Mouse (Mus musculus) natural killer cell, adult 2 months (primary cell): Measurements from ENCODE around the gene Pik3ca.

Experiments
- DNase-seq, 2 experiments: peaks; one replicate each; pipeline ENCODE4 v3.0.0; 2022; ENCODE audit warnings: low spot score in 2 of 2

Pik3ca gene

DNA sequence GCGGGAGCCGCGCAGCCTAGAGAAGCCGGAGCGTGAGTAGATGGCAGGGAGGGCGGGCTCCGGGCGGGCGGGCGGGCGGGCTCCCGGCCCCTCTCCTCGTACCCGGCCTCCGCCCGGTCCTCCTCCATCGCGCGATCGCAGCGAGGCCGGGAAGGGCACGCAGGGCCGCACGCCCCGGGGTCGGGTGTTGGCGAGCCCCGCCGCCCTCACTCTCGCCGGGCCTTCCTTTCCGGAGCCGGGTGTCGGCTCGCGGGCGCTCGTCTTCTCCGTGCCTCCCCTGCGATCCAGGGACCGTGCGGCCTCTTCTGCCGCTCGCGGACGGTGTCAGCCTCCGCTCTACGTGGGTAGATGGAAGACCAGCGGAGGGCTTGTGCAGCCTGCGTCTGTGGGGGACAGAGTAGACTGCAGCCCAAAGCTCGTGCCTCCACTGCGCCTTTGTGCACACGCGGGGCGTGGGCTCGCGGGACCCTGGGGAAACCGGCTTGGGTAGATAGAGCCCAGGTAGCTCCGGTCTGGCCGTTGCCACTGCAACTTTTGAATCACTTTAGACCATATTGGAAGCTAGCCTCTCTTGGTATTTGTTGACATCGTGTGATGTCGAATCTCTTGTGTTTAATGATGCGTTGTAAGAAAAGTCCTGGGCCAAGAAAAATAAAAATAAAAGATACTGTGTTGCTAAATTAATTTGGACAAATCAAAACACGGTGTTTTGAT, at the start of gene Pik3ca:
Gene Pik3ca, plus strand, starts transcription at position 211 of the 714 bp plus-strand sequence.
- peak; percentile 39 to 57 for DNase-seq

- DNase-seq = no peak
These were observed 49.6 kb upstream of the Pik3ca start for GRCm38 (mm10) chr3:32347881-32348280.

DNA sequence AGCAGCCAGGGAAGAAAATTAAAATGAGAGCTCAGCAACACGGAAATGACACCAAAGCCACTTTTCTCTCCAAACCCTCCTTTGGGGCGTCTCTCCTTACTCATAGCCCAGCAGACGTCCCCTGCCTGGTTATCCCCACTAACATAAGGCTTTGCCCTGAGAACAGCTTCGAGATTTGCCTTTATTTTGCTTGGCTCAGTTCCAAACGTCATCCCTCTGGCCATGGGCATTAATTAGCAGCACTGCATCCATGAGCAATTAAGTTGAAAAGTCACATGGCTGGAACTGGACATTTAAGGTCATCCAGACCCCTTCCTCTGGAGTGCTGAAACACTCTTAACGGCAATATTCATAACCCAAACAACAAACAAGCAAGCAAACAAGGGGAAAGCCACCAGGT, 36.2 kb upstream of the Pik3ca start:
- no peak for DNase-seq

GRCm38 (mm10) chr3:32364195-32364594, 33.3 kb upstream of the Pik3ca start:
- no peak for DNase-seq

- peak in 1 of 2 experiments; percentile 1 for DNase-seq
These were observed 32.5 kb upstream of the Pik3ca start for GRCm38 (mm10) chr3:32364841-32365545.

GRCm38 (mm10) chr3:32365546-32366245, 31.8 kb upstream of the Pik3ca start, which contains the start of gene Zmat3:
Gene Zmat3, minus strand, starts transcription at chr3:32366014.
- peak; percentile 54 to 64 for DNase-seq

GRCm38 (mm10) chr3:32366246-32366734, 31.2 kb upstream of the Pik3ca start:
- no peak for DNase-seq

- DNase-seq = no peak
These were observed 30.0 kb upstream of the Pik3ca start for GRCm38 (mm10) chr3:32367516-32367915.

GRCm38 (mm10) chr3:32371957-32372356, 25.5 kb upstream of the Pik3ca start:
- no peak for DNase-seq

DNA sequence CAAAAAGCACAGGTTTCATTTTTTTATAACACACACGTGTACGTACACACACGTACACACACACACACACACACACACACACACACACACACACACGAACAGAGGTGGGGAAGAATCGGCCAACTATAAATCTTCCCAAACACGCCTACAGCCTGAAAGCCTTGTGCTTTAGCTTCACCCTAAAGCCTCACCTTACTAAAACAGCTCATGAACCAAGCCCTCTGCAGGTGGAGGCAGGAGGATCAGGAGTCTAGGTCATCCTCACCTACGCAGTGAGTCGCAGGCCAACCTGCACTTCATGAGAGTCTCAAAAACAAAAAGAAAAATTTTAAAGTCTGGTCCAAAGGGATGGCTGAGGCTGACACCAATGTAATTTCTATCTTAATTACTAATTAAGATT, 25.0 kb upstream of the Pik3ca start:
- DNase-seq = no peak

GRCm38 (mm10) chr3:32373236-32373635, 24.2 kb upstream of the Pik3ca start:
- DNase-seq = no peak

DNA sequence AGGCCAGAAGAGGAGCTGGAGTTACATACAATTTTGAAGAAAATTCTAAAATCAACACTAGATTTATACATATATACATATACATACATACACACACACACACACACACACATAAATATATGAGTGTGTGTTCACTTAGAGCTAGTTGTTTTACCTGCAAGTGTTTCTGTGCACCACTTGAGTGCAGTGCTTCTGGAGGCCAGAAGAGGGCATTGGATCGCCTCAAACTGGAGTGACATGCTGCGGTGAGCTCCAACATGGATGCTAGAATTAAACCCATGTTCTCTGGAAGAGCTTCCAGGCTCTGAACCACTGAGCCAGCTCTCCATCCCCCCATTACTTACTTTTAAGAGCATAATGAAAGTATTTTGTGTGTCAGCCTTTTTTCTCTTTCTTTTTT, 17.6 kb upstream of the Pik3ca start:
- DNase-seq = no peak

GRCm38 (mm10) chr3:32381556-32381955, 15.9 kb upstream of the Pik3ca start:
- DNase-seq = no peak

GRCm38 (mm10) chr3:32392841-32393240, 4.6 kb upstream of the Pik3ca start:
- DNase-seq = no peak

DNA sequence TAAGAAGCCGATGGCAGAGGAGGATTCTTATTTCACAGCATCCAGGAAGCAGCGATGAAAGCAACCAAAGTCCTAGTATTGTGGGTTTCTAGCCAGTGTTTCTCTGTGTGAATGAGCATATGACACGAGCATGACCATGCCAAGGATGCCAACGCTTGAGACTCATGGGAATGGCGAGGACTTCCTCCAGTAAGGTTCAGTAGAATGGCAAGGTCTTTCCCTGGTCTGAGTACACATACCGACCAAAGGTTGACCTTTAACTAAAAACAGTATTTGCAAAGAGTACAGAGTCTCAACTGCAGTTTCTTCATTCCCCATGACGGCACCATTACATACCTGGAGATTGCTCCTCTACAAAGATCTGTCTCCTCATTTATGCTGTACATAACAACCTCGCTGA, 3.5 kb upstream of the Pik3ca start:
- DNase-seq = no peak

DNA sequence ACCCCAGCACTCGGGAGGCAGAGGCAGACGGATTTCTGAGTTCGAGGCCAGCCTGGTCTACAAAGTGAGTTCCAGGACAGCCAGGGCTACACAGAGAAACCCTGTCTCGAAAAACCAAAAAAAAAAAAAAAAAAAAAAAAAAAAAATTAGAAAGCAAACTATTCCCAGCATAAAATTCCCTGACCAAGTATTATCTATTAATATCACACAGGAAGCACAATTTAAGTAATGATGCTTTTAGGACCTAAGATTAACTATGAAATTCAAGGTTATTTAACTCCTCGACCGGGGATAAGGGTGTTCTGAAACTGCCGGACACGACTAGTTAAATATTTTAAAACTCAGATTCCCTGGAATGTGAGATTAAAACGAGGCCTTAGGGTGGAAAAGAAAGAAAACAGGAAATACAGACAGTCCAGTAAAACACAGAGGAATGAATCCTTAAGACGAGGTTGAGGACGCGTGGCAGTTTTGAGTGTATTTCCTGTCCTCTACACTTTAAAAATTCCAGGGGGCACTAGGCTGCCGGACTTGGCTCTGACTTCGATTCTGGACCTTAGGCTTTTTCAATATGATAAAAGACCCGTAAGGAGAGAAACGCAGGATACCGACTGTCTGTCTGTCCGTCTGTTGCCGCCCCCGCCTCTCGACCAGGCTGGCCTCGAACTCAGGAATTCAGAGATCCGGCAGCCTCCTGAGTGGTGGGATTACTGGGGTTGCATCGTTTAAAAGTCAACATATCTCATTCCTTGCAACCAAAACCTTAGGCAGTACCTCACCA, 1.5 kb upstream of the Pik3ca start:
- peak; percentile 38 to 40 for DNase-seq

DNA sequence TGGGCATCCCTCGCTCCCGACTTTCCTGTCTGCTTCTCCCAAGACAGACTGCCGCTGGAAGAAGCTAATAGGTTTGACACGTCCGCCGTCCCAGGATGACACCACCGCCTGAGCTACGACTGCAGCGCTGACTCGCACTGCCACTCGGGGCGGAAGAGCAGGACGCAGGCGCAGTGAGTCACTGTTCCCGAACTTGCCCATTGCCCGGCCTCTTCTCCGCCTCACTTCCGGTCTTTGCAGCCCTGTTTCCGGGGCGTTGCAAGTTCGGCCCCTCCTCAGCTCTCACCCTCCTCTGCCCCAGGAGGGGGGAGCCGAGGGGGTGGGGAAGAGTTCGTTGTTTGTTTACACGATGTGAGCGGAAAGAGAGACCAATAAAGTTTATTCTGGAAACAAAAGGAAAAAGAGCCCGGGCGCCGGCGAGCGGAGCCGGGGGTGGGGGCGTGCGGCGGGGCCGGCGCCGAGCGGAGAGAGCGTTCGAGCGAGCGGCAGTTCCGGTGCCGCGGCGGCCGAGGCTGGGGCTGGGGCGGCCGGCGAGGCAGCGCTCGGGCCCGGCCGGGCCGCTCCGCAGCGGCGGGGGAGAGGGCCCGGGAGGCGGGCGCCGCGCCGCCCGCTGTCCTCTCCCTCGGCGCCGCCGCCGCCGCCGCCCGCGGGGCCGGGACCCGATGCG, 544 bp upstream of the Pik3ca start:
- peak; percentile 97 for DNase-seq

DNA sequence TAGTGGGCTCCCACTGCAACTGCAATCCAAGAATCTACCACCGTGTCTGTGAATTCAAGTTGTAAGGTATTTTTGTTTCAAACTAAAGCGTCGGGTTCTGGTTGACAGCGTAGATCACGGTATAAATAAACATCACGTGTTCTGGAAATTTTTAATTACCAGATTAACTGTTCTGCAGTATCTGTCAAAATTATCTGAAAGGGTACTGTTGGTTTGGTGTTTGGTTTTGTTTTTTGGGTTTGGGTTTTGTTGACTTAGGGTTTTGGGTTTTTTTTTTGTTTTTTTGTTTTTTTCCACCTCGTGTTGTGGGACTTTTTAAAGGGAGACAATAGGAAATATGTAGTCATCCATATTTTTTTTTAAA, 686 bp downstream of the Pik3ca start:
- DNase-seq = no peak

DNA sequence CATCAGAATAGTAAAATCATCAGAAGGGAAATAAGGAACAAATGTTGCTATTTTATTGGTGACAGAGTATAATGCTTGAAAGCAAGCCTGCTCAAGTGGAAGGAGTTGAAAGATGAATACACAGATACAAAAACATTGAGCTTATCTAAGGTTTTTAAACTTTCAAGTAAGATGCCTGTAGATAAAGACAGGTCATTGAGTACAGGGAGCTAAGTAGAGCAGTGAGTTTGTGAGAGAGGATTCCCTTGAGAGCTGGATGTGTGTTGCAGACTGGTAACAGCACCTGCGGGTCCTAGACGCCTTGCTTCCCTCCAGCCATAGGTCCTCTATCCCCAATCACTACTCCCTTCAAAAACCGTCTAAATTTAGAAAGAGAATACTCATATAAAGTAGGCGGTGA, 1.2 kb downstream of the Pik3ca start:
- no peak for DNase-seq

DNA sequence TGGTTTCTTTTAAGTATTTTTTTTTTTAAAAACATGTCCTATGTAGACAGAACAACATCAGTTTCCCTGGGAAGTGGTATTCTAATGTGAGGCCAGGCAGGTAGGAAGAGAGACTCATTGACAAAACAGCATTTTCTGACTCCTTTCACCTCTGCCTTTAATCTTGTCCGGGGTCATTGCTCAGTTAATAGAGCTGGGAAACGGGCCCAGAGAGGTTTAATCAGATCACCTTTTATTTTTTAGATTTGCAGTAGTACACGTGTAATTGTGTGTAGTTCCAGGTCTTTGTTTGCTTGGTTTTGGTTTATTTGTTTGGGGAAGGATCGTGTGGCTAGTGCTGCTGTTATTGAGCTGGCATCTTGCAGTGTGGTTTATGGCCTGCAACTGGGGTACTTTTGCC, 1.9 kb downstream of the Pik3ca start:
- DNase-seq = no peak

DNA sequence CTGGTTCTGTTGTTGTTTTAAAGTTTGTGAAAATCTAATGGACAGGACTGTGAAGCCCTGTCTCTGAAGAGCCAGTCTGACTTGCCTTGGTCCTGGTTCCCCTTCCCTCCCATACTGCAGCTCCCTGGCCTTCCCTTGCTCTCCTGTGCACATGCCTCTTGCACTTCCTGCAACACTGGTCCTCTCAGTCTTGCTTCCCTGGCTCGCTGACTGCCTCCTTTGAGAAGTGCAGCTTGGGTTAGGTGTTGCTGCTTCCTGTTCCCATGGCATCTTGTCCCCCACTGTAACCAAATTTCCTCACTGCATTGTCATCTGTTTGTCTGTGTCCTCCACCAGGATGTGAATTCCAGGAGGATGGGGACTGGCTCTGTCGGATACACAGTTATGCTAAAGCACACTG, 2.5 kb downstream of the Pik3ca start:
- DNase-seq = no peak
